Mouse (Mus musculus) heart, adult 2 months (tissue): ENCODE measurements around the gene Irf2bp2.

Experiments used
- CTCF ChIP-seq: fragments of 200-600 bp; IDR thresholded peaks from 2 replicates; pipeline ENCODE4 v1.8.1; 2022; ENCODE audit warnings: antibody characterized with exemption, mild to moderate bottlenecking, moderate library complexity
- POLR2A ChIP-seq: fragments of 200-500 bp; IDR thresholded peaks from 2 replicates; pipeline ENCODE4 v1.6.1; 2011; ENCODE audit warnings: mild to moderate bottlenecking, low read depth, low read length, control low read depth; ENCODE audit not compliant: insufficient read depth

- TF ChIP-seq POLR2A = no peak
- TF ChIP-seq CTCF = no peak
These were observed 39.0 kb downstream of the Irf2bp2 start for GRCm38 (mm10) chr8:126554741-126555140.
